Mouse (Mus musculus) CH12.LX (cell line): ENCODE measurements around the gene Zfp423. TPM values are rescaled to one million over a fixed set of nuclear protein-coding genes. Genes with fewer than 3 reads are reported as not detected.

Source experiments
- DNase-seq: peaks from one replicate; pipeline ENCODE4 v3.0.0-alpha.2; 2013; ENCODE audit errors: extremely low read depth
- H3K27ac ChIP-seq: 2 replicates; pipeline ENCODE4 v1.5.1; 2012; ENCODE audit warnings: low read depth, mild to moderate bottlenecking, control low read depth, moderate library complexity; ENCODE audit not compliant: insufficient read depth
- H3K27me3 ChIP-seq: replicated peaks from 2 replicates; pipeline ENCODE3; 2012; ENCODE audit warnings: inconsistent platforms
- H3K36me3 ChIP-seq, 2 experiments: replicated peaks in 1 of 2; 2 replicates each; pipeline versions ENCODE3 to v1.6.1; 2012; ENCODE audit warnings: inconsistent platforms in 1 of 2, low read length in 1 of 2, mild to moderate bottlenecking in 1 of 2, mixed read lengths in 1 of 2, moderate library complexity in 1 of 2; ENCODE audit not compliant: control insufficient read depth in 1 of 2, insufficient read depth in 1 of 2
- H3K4me1 ChIP-seq, 2 experiments: 2 replicates each; pipeline ENCODE4 v1.6.1; 2012; ENCODE audit warnings: inconsistent platforms in 1 of 2, moderate library complexity in 1 of 2; ENCODE audit not compliant: insufficient read depth in 2 of 2, control insufficient read depth in 1 of 2
- H3K4me2 ChIP-seq: 2 replicates; pipeline ENCODE4 v1.6.1; 2012; ENCODE audit warnings: low read depth, mild to moderate bottlenecking, control low read depth; ENCODE audit not compliant: poor library complexity, insufficient read depth, severe bottlenecking
- H3K4me3 ChIP-seq, 3 experiments: fragments of 150-350 bp in 1 of 3; sonication (generic) in 1 of 3; replicated peaks in 1 of 3; 2 replicates each; pipeline versions ENCODE3 to v1.5.1; 2011 to 2012; ENCODE audit warnings: low read depth in 2 of 3, low read length in 2 of 3, mild to moderate bottlenecking in 2 of 3, moderate library complexity in 2 of 3, control low read depth in 1 of 3, improper control_type of control experiment in 1 of 3, inconsistent platforms in 1 of 3, mixed read lengths in 1 of 3; ENCODE audit not compliant: poor library complexity in 1 of 3
- H3K79me2 ChIP-seq: replicated peaks from 2 replicates; pipeline ENCODE4 v1.6.1; 2012; ENCODE audit warnings: mild to moderate bottlenecking, moderate library complexity; ENCODE audit not compliant: control insufficient read depth, poor library complexity, insufficient read depth, severe bottlenecking; ENCODE audit errors: extremely low read depth
- H3K9ac ChIP-seq: 2 replicates; pipeline ENCODE4 v1.6.1; 2012; ENCODE audit warnings: low read depth, mild to moderate bottlenecking, control low read depth, moderate library complexity; ENCODE audit not compliant: insufficient read depth
- H3K9me3 ChIP-seq: replicated peaks from 2 replicates; pipeline ENCODE3; 2012; ENCODE audit warnings: low read length, inconsistent platforms, mixed read lengths
- CHD1 ChIP-seq: IDR thresholded peaks from 2 replicates; pipeline ENCODE4 v1.6.1; 2012; ENCODE audit warnings: low read depth, low read length, improper control_type of control experiment, inconsistent platforms
- E2F4 ChIP-seq: IDR thresholded peaks from 2 replicates; pipeline ENCODE4 v1.6.1; 2011; ENCODE audit warnings: low read depth, low read length, improper control_type of control experiment; ENCODE audit not compliant: insufficient replicate concordance
- ETS1 ChIP-seq: conservative IDR thresholded peaks from 2 replicates; pipeline ENCODE4 v1.6.1; 2012; ENCODE audit warnings: low read depth, mild to moderate bottlenecking, inconsistent platforms, low read length, improper control_type of control experiment, moderate library complexity
- IRF4 ChIP-seq: IDR thresholded peaks from 2 replicates; pipeline ENCODE4 v1.6.1; 2014; ENCODE audit warnings: low read depth, mild to moderate bottlenecking, inconsistent platforms, low read length, improper control_type of control experiment
- JUN ChIP-seq: IDR thresholded peaks from 2 replicates; pipeline ENCODE4 v1.6.1; 2011; ENCODE audit warnings: low read depth, mild to moderate bottlenecking, low read length, improper control_type of control experiment, moderate library complexity; ENCODE audit not compliant: insufficient read depth
- JUND ChIP-seq: conservative IDR thresholded peaks from 2 replicates; pipeline ENCODE4 v1.6.1; 2011; ENCODE audit warnings: low read depth, low read length, improper control_type of control experiment
- KAT2A ChIP-seq: IDR thresholded peaks from 2 replicates; pipeline ENCODE4 v1.6.1; 2012; ENCODE audit warnings: low read length, improper control_type of control experiment, inconsistent platforms; ENCODE audit not compliant: insufficient replicate concordance
- MAFK ChIP-seq: IDR thresholded peaks from 2 replicates; pipeline ENCODE4 v1.6.1; 2011; ENCODE audit warnings: low read length, improper control_type of control experiment; ENCODE audit not compliant: insufficient replicate concordance
- MAZ ChIP-seq: IDR thresholded peaks from 2 replicates; pipeline ENCODE4 v1.6.1; 2012; ENCODE audit warnings: low read depth, mild to moderate bottlenecking, inconsistent platforms, low read length, improper control_type of control experiment, moderate library complexity
- NELFE ChIP-seq: IDR thresholded peaks from 2 replicates; pipeline ENCODE4 v1.6.1; 2011; ENCODE audit warnings: low read depth, low read length, improper control_type of control experiment
- NRF1 ChIP-seq: IDR thresholded peaks from 2 replicates; pipeline ENCODE4 v1.6.1; 2014; ENCODE audit warnings: low read depth, mild to moderate bottlenecking, inconsistent platforms, low read length, improper control_type of control experiment, moderate library complexity
- POLR2A ChIP-seq: IDR thresholded peaks from 2 replicates; pipeline ENCODE4 v1.6.1; 2011; ENCODE audit warnings: low read depth, mild to moderate bottlenecking, improper control_type of control experiment, low read length
- POLR2AphosphoS2 ChIP-seq: IDR thresholded peaks from 2 replicates; pipeline ENCODE4 v1.6.1; 2011; ENCODE audit warnings: low read depth, low read length, improper control_type of control experiment
- RAD21 ChIP-seq: IDR thresholded peaks from 2 replicates; pipeline ENCODE4 v1.6.1; 2011; ENCODE audit warnings: low read depth, mild to moderate bottlenecking, low read length, improper control_type of control experiment, moderate library complexity
- RCOR1 ChIP-seq: conservative IDR thresholded peaks from 2 replicates; pipeline ENCODE4 v1.6.1; 2012; ENCODE audit warnings: low read depth, mild to moderate bottlenecking, inconsistent platforms, low read length, improper control_type of control experiment
- TBP ChIP-seq: conservative IDR thresholded peaks from 2 replicates; pipeline ENCODE4 v1.6.1; 2011; ENCODE audit warnings: low read depth, low read length, improper control_type of control experiment
- UBTF ChIP-seq: IDR thresholded peaks from 2 replicates; pipeline ENCODE4 v1.6.1; 2012; ENCODE audit warnings: low read depth, mild to moderate bottlenecking, inconsistent platforms, low read length, improper control_type of control experiment, moderate library complexity
- USF1 ChIP-seq: IDR thresholded peaks from 2 replicates; pipeline ENCODE4 v1.6.1; 2014; ENCODE audit warnings: low read depth, mild to moderate bottlenecking, inconsistent platforms, low read length, improper control_type of control experiment
- USF2 ChIP-seq: conservative IDR thresholded peaks from 2 replicates; pipeline ENCODE4 v1.6.1; 2011; ENCODE audit warnings: low read depth, low read length, improper control_type of control experiment
- ZC3H11A ChIP-seq: IDR thresholded peaks from 2 replicates; pipeline ENCODE4 v1.6.1; 2012; ENCODE audit warnings: low read depth, mild to moderate bottlenecking, inconsistent platforms, low read length, improper control_type of control experiment
- ZKSCAN1 ChIP-seq: IDR thresholded peaks from 2 replicates; pipeline ENCODE4 v1.6.1; 2012; ENCODE audit warnings: low read depth, inconsistent platforms, low read length, improper control_type of control experiment, borderline replicate concordance
- ZNF384 ChIP-seq: IDR thresholded peaks from 2 replicates; pipeline ENCODE4 v1.6.1; 2012; ENCODE audit warnings: low read depth, low read length, improper control_type of control experiment, inconsistent platforms
- dilution Hi-C: fragments of 300-500 bp; cut with MboI; formaldehyde crosslinking; loops from 2 replicates; pipeline ENCODE4 v1.14.3; 2020; ENCODE audit warnings: low sequenced_read_pairs; ENCODE audit not compliant: extremely low pct_unique_long_range_greater_than_20kb, extremely low pct_ligation_motif_present
- in situ Hi-C: fragments of 300-500 bp; cut with MboI; formaldehyde crosslinking; loops from 3 replicates; pipeline ENCODE4 v1.14.3; 2019; ENCODE audit warnings: low sequenced_read_pairs, low pct_ligation_motif_present, low pct_unique_long_range_greater_than_20kb, mixed read lengths
- polyA plus RNA-seq: library from polyadenylated mRNA; unstranded; fragments of >175 nt; gene quantifications from 2 replicates; pipeline ENCODE4 v1.2.1, GENCODE M21; 2012; ENCODE audit warnings: low read depth; ENCODE audit not compliant: insufficient read length
- total RNA-seq, 2 experiments: library from RNA; depleted of rRNA; stranded (reverse); fragments of 300-350 nt in 1 of 2; fragments of >200 nt in 1 of 2; gene quantifications; 2 replicates each; pipeline ENCODE4 v1.2.3; 2012 to 2014

The Zfp423 gene
- total and polyA plus RNA-seq, 3 experiments, result 0.25 to 2.7 (median 0.32) TPM

GRCm38 (mm10) chr8:87812661-87813060 lies 146.7 kb downstream of the Zfp423 start:
- no peak overlapping the region for H3K9ac ChIP-seq
- TF ChIP-seq TBP, result no peak
- no peak for TF ChIP-seq USF2
- no peak for TF ChIP-seq UBTF
- TF ChIP-seq JUN, result no peak
- no peak for TF ChIP-seq NELFE
- TF ChIP-seq JUND, result no peak
- no peak for TF ChIP-seq E2F4
- no peak for TF ChIP-seq POLR2A
- TF ChIP-seq KAT2A, result no peak
- no peak for TF ChIP-seq RCOR1
- TF ChIP-seq ZC3H11A, result no peak
- no peak for TF ChIP-seq RAD21
- TF ChIP-seq ETS1, result no peak
- no peaks in the 10 kb centered on the region for H3K27me3 ChIP-seq
- in situ Hi-C loops (no loop called here), dilution Hi-C loops (no loop called here)
- DNase-seq, result no peak
- H3K4me3 ChIP-seq, result no peak overlapping the region
- H3K36me3 ChIP-seq, result no peaks in the 10 kb centered on the region
- H3K4me2 ChIP-seq, result no peak overlapping the region
- H3K4me1 ChIP-seq, result peaks cover 9 to 10% of the 10 kb centered on the region in 2 experiments
- H3K79me2 ChIP-seq, result no peaks in the 10 kb centered on the region
- H3K9me3 ChIP-seq, result no peaks in the 10 kb centered on the region
- no peak overlapping the region for H3K27ac ChIP-seq

- peaks cover 9 to 10% of the 10 kb centered on the region in 2 experiments for H3K4me1 ChIP-seq
- no peak overlapping the region for H3K9ac ChIP-seq
- no peak for DNase-seq
- no peaks in the 10 kb centered on the region for H3K27me3 ChIP-seq
- no peak overlapping the region for H3K27ac ChIP-seq
- no peak overlapping the region for H3K4me2 ChIP-seq
- H3K9me3 ChIP-seq, result no peaks in the 10 kb centered on the region
- H3K36me3 ChIP-seq, result no peaks in the 10 kb centered on the region
- H3K4me3 ChIP-seq, result no peak overlapping the region
- H3K79me2 ChIP-seq, result no peaks in the 10 kb centered on the region
- dilution Hi-C loops, result no loop called here
- TF ChIP-seq RCOR1, result no peak
- no peak for TF ChIP-seq MAZ
- no peak for TF ChIP-seq NRF1
- no peak for TF ChIP-seq USF1
- TF ChIP-seq MAFK, result no peak
- TF ChIP-seq NELFE, result no peak
- TF ChIP-seq ZKSCAN1, result no peak
- TF ChIP-seq POLR2AphosphoS2, result no peak
- no peak for TF ChIP-seq ZNF384
- TF ChIP-seq IRF4, result no peak
- TF ChIP-seq CHD1, result no peak
- no peak for TF ChIP-seq ETS1
- no peak for TF ChIP-seq USF2
- no peak for TF ChIP-seq TBP
- in situ Hi-C loops, result no loop called here
Observed at GRCm38 (mm10) chr8:87812069-87812449, 147.3 kb downstream of the Zfp423 start.
